Mouse (Mus musculus) regulatory T cell (primary cell): Measurements from ENCODE around the gene Olfr152.

Experiments
- in situ Hi-C: fragments of 300-600 bp; cut with MboI, MseI; formaldehyde crosslinking; loops from one replicate; pipeline ENCODE4 v1.15.1; 2025; ENCODE audit warnings: high pct_unique_total_duplicates

Gene Olfr152

DNA sequence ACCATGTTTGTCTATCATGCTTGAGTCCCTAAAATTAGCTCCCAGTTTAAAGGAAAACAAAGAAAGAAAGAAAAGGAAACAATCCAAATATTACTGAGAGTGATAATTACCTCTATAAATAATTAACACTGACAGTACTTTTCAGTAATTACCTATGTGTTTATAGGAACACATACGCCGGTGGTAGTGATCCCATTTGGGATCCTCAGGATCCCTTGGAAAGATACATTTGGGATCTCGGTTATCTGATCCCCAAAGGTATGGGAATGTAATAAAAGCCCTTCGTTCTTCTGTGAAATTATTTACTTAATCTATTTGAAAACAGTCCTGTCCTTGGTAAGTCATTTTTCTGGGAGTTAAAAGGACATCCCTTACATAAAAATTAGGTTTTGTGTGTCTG is at the start of gene Olfr152:
Gene Olfr152 (plus strand): TSS at position 301 of the 400 bp plus-strand sequence.
- in situ Hi-C loops, result no loop called here

GRCm38 (mm10) chr2:87739878-87740277 is 39.4 kb upstream of the Olfr152 start, which contains the start of gene Olfr1138:
TSS of gene Olfr1138 (minus strand) at chr2:87739978.
- in situ Hi-C loops, result no loop called here

GRCm38 (mm10) chr2:87743452-87743851 is 35.8 kb upstream of the Olfr152 start, which contains the start of gene Olfr1140:
TSS of gene Olfr1140 (plus strand) at chr2:87743752.
- in situ Hi-C loops, result no loop called here

GRCm38 (mm10) chr2:87753891-87754290 is 25.4 kb upstream of the Olfr152 start, which contains the start of gene Olfr1141:
TSS of gene Olfr1141 (minus strand) at chr2:87753991.
- in situ Hi-C loops, result no loop called here

DNA sequence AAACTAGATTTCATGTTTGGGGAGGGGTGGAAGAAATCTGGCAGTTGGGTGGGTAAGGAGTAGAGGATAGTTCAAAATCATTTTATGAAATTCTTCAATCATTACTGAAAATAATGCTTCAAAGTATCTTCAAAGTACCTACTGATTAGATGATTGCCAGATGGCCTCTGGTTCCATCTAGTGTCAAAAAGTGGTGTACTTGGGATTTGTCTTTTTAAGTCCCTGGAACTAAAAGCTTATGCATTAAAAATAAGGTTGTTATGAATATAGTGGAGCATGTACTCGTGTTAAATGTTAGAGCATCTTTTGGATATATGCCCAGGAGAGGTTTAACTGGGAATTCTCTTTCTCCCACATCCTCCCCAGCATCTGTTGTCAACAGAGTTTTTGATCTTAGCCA is 3.1 kb upstream of the Olfr152 start:
- in situ Hi-C loops, result no loop called here

- in situ Hi-C loops, result no loop called here
These were observed 21.0 kb downstream of the Olfr152 start, which contains the start of gene Olfr1143 for GRCm38 (mm10) chr2:87800292-87800691. TSS of gene Olfr1143 (plus strand) at chr2:87800592.

DNA sequence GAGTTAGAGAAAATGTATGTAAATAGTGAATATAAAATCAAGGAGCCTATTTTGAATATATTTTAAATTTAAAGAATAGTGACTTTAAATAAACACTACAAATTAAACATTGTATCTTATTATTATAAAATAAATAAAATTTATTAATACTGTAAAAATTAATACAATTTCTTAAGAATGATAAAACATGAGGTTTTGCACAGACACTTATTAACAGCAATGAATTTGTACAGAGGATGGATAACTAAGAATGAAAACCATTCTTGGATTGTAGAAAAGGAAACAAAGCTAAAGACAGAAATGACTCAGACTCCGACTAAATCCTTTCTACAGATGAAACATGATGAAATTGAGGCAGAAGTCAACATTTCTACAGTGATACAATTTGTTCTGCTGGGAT is 30.2 kb downstream of the Olfr152 start, which contains the start of gene Olfr1145:
Gene Olfr1145 (plus strand): TSS at position 301 of the 400 bp plus-strand sequence.
- in situ Hi-C loops, result no loop called here

DNA sequence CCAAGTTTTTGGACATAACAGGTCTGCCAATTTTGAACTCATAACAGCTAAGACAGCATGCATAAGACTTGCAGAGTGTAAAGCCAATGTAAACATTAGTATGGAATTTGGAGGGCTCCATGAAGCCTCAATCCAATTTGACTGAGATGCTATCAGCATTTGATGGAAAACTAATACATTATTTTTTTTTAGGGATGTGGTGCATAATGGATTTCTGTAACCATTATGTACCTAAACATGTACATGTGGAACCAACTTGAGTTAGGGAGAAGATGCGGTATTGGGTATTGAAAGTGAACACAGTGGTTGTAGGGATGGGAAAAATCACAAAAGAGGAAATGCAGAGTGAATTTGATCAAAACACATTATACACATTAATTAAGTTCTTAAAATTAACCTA is 51.0 kb downstream of the Olfr152 start, which contains the start of gene Olfr1148:
Gene Olfr1148 (plus strand): TSS at position 301 of the 400 bp plus-strand sequence.
- in situ Hi-C loops, result no loop called here
